Mouse (Mus musculus) G1E-ER4 (cell line): ENCODE results near the gene Pkd1. TPM values are rescaled to one million over a fixed set of nuclear protein-coding genes. Genes with fewer than 3 reads are reported as not detected.

Source experiments
- GATA1 ChIP-seq: IDR thresholded peaks from one replicate; pipeline ENCODE4 v1.8.0; 2012; ENCODE audit warnings: low read length, inconsistent platforms
- polyA plus RNA-seq: library from polyadenylated mRNA; stranded (reverse); fragments of >175 nt; gene quantifications from 2 replicates; pipeline ENCODE4 v1.2.3, GENCODE M21; 2012

The Pkd1 gene
- polyA plus RNA-seq, 1 experiment = 4.0 TPM

- TF ChIP-seq GATA1 = no peak
These were observed 54.9 kb downstream of the Pkd1 start for GRCm38 (mm10) chr17:24604557-24604956.

- TF ChIP-seq GATA1 = no peak
These were observed 58.7 kb downstream of the Pkd1 start for GRCm38 (mm10) chr17:24608370-24608769.

GRCm38 (mm10) chr17:24608874-24609273, 59.2 kb downstream of the Pkd1 start:
- TF ChIP-seq GATA1 = no peak

GRCm38 (mm10) chr17:24610711-24611110, 61.1 kb downstream of the Pkd1 start:
- TF ChIP-seq GATA1 = no peak

- no peak for TF ChIP-seq GATA1
These were observed 68.0 kb downstream of the Pkd1 start for GRCm38 (mm10) chr17:24617561-24618194.

- no peak for TF ChIP-seq GATA1
These were observed 75.8 kb downstream of the Pkd1 start for GRCm38 (mm10) chr17:24625472-24625871.

GRCm38 (mm10) chr17:24628646-24629045, 79.0 kb downstream of the Pkd1 start:
- no peak for TF ChIP-seq GATA1

- TF ChIP-seq GATA1 = no peak
These were observed 80.4 kb downstream of the Pkd1 start for GRCm38 (mm10) chr17:24630072-24630471.

- TF ChIP-seq GATA1 = no peak
These were observed 82.7 kb downstream of the Pkd1 start, which contains the start of the genes Tsc2 and Nthl1 for GRCm38 (mm10) chr17:24632167-24632812. Tsc2 (minus strand) TSS chr17:24632630. Nthl1 (plus strand) TSS chr17:24632680.

GRCm38 (mm10) chr17:24632813-24633449, 83.3 kb downstream of the Pkd1 start:
- no peak for TF ChIP-seq GATA1

- no peak for TF ChIP-seq GATA1
These were observed 84.2 kb downstream of the Pkd1 start for GRCm38 (mm10) chr17:24633831-24634230.

- no peak for TF ChIP-seq GATA1
These were observed 85.4 kb downstream of the Pkd1 start for GRCm38 (mm10) chr17:24635024-24635423.

- no peak for TF ChIP-seq GATA1
These were observed 86.1 kb downstream of the Pkd1 start for GRCm38 (mm10) chr17:24635694-24636093.

- TF ChIP-seq GATA1 = no peak
These were observed 87.3 kb downstream of the Pkd1 start for GRCm38 (mm10) chr17:24636781-24637481.

GRCm38 (mm10) chr17:24638214-24638613, 88.6 kb downstream of the Pkd1 start:
- TF ChIP-seq GATA1 = no peak

GRCm38 (mm10) chr17:24638840-24639239, 89.2 kb downstream of the Pkd1 start:
- no peak for TF ChIP-seq GATA1
